In genomic region chr17:36120839-36121238, GRCm38 (mm10) we compare ENCODE assay signal across 10 mouse cellular contexts. TPM values are rescaled to one million over a fixed set of nuclear protein-coding genes. Genes with fewer than 3 reads are reported as not detected.
DNase-seq lines count a peak whose midpoint lies in the region; ATAC-seq and TF ChIP-seq lines count a peak whose summit lies in the region.
"Not testable (repeated sequence)": the region's sequence is repeated elsewhere in the genome, so short reads cannot be mapped to it uniquely, and the experiment has no call there.
"Had no signal": no experiment of that assay in that cellular context is flagged by ENCODE, and none has a peak within 500 bp of the region (broad histone marks: within the 10 kb centered on the region; RNA-seq: fewer than 3 reads in every experiment).

No protein-coding gene starts in this region.

- not testable (repeated sequence) for TF ChIP-seq POLR2A in cortical plate, adult 2 months (IDR thresholded peaks at IDR 0.05; ENCODE audit: extremely low read depth, insufficient read depth, low read length)

- H3ac ChIP-seq in C2C12 (ENCODE audit: control insufficient read depth, insufficient read length, low read depth) = not testable (repeated sequence)

- TF ChIP-seq EP300 in liver, postnatal 0 days (IDR thresholded peaks at IDR 0.05; ENCODE audit: low read depth) = not testable (repeated sequence)

- peak; percentile 34; the same call in 1 of the 2 replicates for ATAC-seq in frontal cortex, adult (ENCODE audit: low TSS enrichment)
- not testable (repeated sequence) for ATAC-seq in hindbrain, embryonic 13.5 days (ENCODE audit: low FRiP score); midbrain, embryonic 15.5 days (replicated peaks)
- ATAC-seq in kidney, postnatal 0 days (replicated peaks; ENCODE audit: low FRiP score, low read depth) = peak; percentile 77
- ATAC-seq in liver, postnatal 0 days = peak; percentile 47
- peak; percentile 59; the same call in 1 of the 2 replicates for ATAC-seq in stomach, embryonic 16.5 days (ENCODE audit: insufficient read depth, low FRiP score)

- not testable (repeated sequence) for TF ChIP-seq CTCF in C2C12 (IDR thresholded peaks at IDR 0.05; ENCODE audit: control insufficient read depth, insufficient read depth, insufficient read length); cortical plate, adult 2 months (IDR thresholded peaks at IDR 0.05; ENCODE audit: extremely low read depth, insufficient read depth, low read length); kidney, postnatal 0 days (IDR thresholded peaks at IDR 0.05; ENCODE audit: low read depth); liver, postnatal 0 days (IDR thresholded peaks at IDR 0.05; ENCODE audit: low read depth)

- not testable (repeated sequence) for H3K79me3 ChIP-seq in C2C12 (ENCODE audit: low read depth)

- not testable (repeated sequence) for H3K27me3 ChIP-seq in C2C12 (ENCODE audit: control insufficient read depth, insufficient read depth, insufficient read length); kidney, postnatal 0 days (ENCODE audit: insufficient read depth, low read length); liver, postnatal 0 days (ENCODE audit: insufficient read depth, low read length); stomach, embryonic 16.5 days (ENCODE audit: control insufficient read depth, insufficient read depth, low read length)
- peaks cover 41% of the 10 kb centered on the region for H3K27me3 ChIP-seq in hindbrain, embryonic 13.5 days
- peaks cover 25% of the 10 kb centered on the region for H3K27me3 ChIP-seq in midbrain, embryonic 15.5 days (replicated peaks)

- not testable (repeated sequence) for H3K36me3 ChIP-seq in C2C12 (ENCODE audit: control insufficient read depth, insufficient read depth); hindbrain, embryonic 13.5 days; kidney, postnatal 0 days (ENCODE audit: insufficient read depth, low read length); liver, postnatal 0 days (replicated peaks; ENCODE audit: insufficient read depth, low read length); midbrain, embryonic 15.5 days (replicated peaks); stomach, embryonic 16.5 days (ENCODE audit: control insufficient read depth, insufficient read depth, low read length)

- H3K9ac ChIP-seq in hindbrain, embryonic 13.5 days; kidney, postnatal 0 days (ENCODE audit: low read depth, low read length); liver, postnatal 0 days (replicated peaks); midbrain, embryonic 15.5 days: not testable (repeated sequence)
- peak overlapping the region; percentile 16; the same call in 1 of the 2 replicates for H3K9ac ChIP-seq in stomach, embryonic 16.5 days (ENCODE audit: low read length)

- H3K4me2 ChIP-seq in hindbrain, embryonic 13.5 days = peak overlapping the region; percentile 25
- peak overlapping the region; percentile 46 for H3K4me2 ChIP-seq in kidney, postnatal 0 days (ENCODE audit: low read length)
- peak overlapping the region; percentile 49 for H3K4me2 ChIP-seq in liver, postnatal 0 days (ENCODE audit: low read depth, low read length)
- peak overlapping the region; percentile 22 for H3K4me2 ChIP-seq in midbrain, embryonic 15.5 days
- peak overlapping the region; percentile 50 for H3K4me2 ChIP-seq in stomach, embryonic 16.5 days (ENCODE audit: low read depth, low read length)

- H3K4me1 ChIP-seq in cortical plate, adult 2 months (ENCODE audit: control insufficient read depth, insufficient read depth, low read length); hindbrain, embryonic 13.5 days (replicated peaks); kidney, postnatal 0 days (replicated peaks; ENCODE audit: insufficient read depth, low read length); liver, postnatal 0 days (ENCODE audit: insufficient read depth); midbrain, embryonic 15.5 days; stomach, embryonic 16.5 days (ENCODE audit: control insufficient read depth, insufficient read depth, low read length): not testable (repeated sequence)

- not testable (repeated sequence) for DNase-seq in kidney, postnatal 0 days (ENCODE audit: low spot score); liver, postnatal 0 days

- not testable (repeated sequence) for H3K79me2 ChIP-seq in C2C12 (ENCODE audit: control insufficient read depth, insufficient read depth)

- not testable (repeated sequence) for H3K9me3 ChIP-seq in hindbrain, embryonic 13.5 days; kidney, postnatal 0 days (replicated peaks; ENCODE audit: low read length); liver, postnatal 0 days (ENCODE audit: low read length); midbrain, embryonic 15.5 days; stomach, embryonic 16.5 days (replicated peaks; ENCODE audit: control insufficient read depth, low read length)

- peak overlapping the region; percentile 11 for H3K4me3 ChIP-seq in C2C12 (ENCODE audit: insufficient read depth, poor library complexity, severe bottlenecking)
- peak overlapping the region; percentile 30 for H3K4me3 ChIP-seq in cortical plate, adult 2 months (ENCODE audit: insufficient read depth, low read length)
- H3K4me3 ChIP-seq in hindbrain, embryonic 13.5 days; midbrain, embryonic 15.5 days: not testable (repeated sequence)
- H3K4me3 ChIP-seq in kidney, postnatal 0 days (replicated peaks; ENCODE audit: low read depth, low read length) = peak overlapping the region; percentile 13; the same call in 1 of the 2 replicates
- H3K4me3 ChIP-seq in liver, postnatal 0 days (ENCODE audit: low read depth, low read length) = peak overlapping the region; percentile 28; the same call in 1 of the 2 replicates
- peak overlapping the region; percentile 20 for H3K4me3 ChIP-seq in stomach, embryonic 16.5 days (replicated peaks; ENCODE audit: low read length)

- H3K27ac ChIP-seq in cortical plate, adult 2 months (ENCODE audit: insufficient read depth, low read length); hindbrain, embryonic 13.5 days; kidney, postnatal 0 days; liver, postnatal 0 days (ENCODE audit: low read depth); midbrain, embryonic 15.5 days; stomach, embryonic 16.5 days (ENCODE audit: low read length): not testable (repeated sequence)

- WGBS in hindbrain, embryonic 13.5 days = 27% methylated on average over 18 of the region's 18 CpGs
- 25% methylated on average over 14 of the region's 18 CpGs for WGBS in kidney, postnatal 0 days
- 25% methylated on average over 18 of the region's 18 CpGs for WGBS in liver, postnatal 0 days (ENCODE audit: insufficient replicate concordance)
- 29% methylated on average over 18 of the region's 18 CpGs for WGBS in midbrain, embryonic 15.5 days
- 22% methylated on average over 18 of the region's 18 CpGs for WGBS in stomach, embryonic 16.5 days

RNA-seq across cellular contexts. Expression of gene Gm19684, which starts 0.6 kb away (rescaled TPM):
- not detected for polyA plus RNA-seq in C2C12 (2012; fragmentation: generic; extraction: Trizol)
- polyA plus RNA-seq in cortical plate, adult 2 months (2012; rRNA removed) = not detected in 2 replicates
- not detected in 2 replicates for polyA plus RNA-seq in hindbrain, embryonic 13.5 days (2015; fragmentation: Nextera tagmentation; extraction: Ambion mirVana)
- not detected in 2 replicates for polyA plus RNA-seq in kidney, postnatal 0 days (2015; fragmentation: Nextera tagmentation; extraction: Ambion mirVana)
- not detected in 2 replicates for polyA plus RNA-seq in liver, postnatal 0 days (2015; fragmentation: Nextera tagmentation; extraction: Ambion mirVana)
- not detected in 2 replicates for polyA plus RNA-seq in midbrain, embryonic 15.5 days (2015; fragmentation: Nextera tagmentation; extraction: Ambion mirVana)
- not detected in 2 replicates for polyA plus RNA-seq in stomach, embryonic 16.5 days (2015; fragmentation: Nextera tagmentation; extraction: Ambion mirVana)
- polyA plus RNA-seq: embryonic facial prominence, embryonic 11.5 days; midbrain, embryonic 14.5 days had no signal

RNA-seq across cellular contexts. Expression of gene Gm7030, which starts 8.4 kb away (rescaled TPM):
- not detected for polyA plus RNA-seq in C2C12 (2012; fragmentation: generic; extraction: Trizol)
- polyA plus RNA-seq in cortical plate, adult 2 months (2012; rRNA removed) = not detected in 2 replicates
- polyA plus RNA-seq in hindbrain, embryonic 13.5 days (2015; fragmentation: Nextera tagmentation; extraction: Ambion mirVana) = not detected in 2 replicates
- not detected in 2 replicates for polyA plus RNA-seq in kidney, postnatal 0 days (2015; fragmentation: Nextera tagmentation; extraction: Ambion mirVana)
- polyA plus RNA-seq in liver, postnatal 0 days (2015; fragmentation: Nextera tagmentation; extraction: Ambion mirVana) = not detected in 2 replicates
- polyA plus RNA-seq in midbrain, embryonic 15.5 days (2015; fragmentation: Nextera tagmentation; extraction: Ambion mirVana) = not detected in 2 replicates
- 0.34 TPM in 1 of 2 replicates, not detected in the other for polyA plus RNA-seq in stomach, embryonic 16.5 days (2015; fragmentation: Nextera tagmentation; extraction: Ambion mirVana)
- polyA plus RNA-seq: embryonic facial prominence, embryonic 11.5 days; midbrain, embryonic 14.5 days had no signal

RNA-seq across cellular contexts. Expression of gene Gm8909, which starts 47.5 kb away (rescaled TPM):
- polyA plus RNA-seq in C2C12 (2012; fragmentation: generic; extraction: Trizol) = not detected
- not detected in 2 replicates for polyA plus RNA-seq in cortical plate, adult 2 months (2012; rRNA removed)
- polyA plus RNA-seq in hindbrain, embryonic 13.5 days (2015; fragmentation: Nextera tagmentation; extraction: Ambion mirVana) = not detected in 2 replicates
- not detected in 2 replicates for polyA plus RNA-seq in kidney, postnatal 0 days (2015; fragmentation: Nextera tagmentation; extraction: Ambion mirVana)
- polyA plus RNA-seq in liver, postnatal 0 days (2015; fragmentation: Nextera tagmentation; extraction: Ambion mirVana) = not detected in 2 replicates
- not detected in 2 replicates for polyA plus RNA-seq in midbrain, embryonic 15.5 days (2015; fragmentation: Nextera tagmentation; extraction: Ambion mirVana)
- 0.42 and 0.45 TPM in 2 replicates for polyA plus RNA-seq in stomach, embryonic 16.5 days (2015; fragmentation: Nextera tagmentation; extraction: Ambion mirVana)
- polyA plus RNA-seq: embryonic facial prominence, embryonic 11.5 days; midbrain, embryonic 14.5 days had no signal
